Mouse (Mus musculus) CD4-positive naive resting alpha-beta T cell, adult 57 days (primary cell): Measurements from ENCODE around the gene Upf1. TPM values are rescaled to one million over a fixed set of nuclear protein-coding genes. Genes with fewer than 3 reads are reported as not detected.

Experiments
- total RNA-seq: library from RNA; stranded (reverse); gene quantifications from one replicate; pipeline ENCODE4 v1.2.4, GENCODE M21; 2023

The Upf1 gene
- 89.0 TPM for total RNA-seq

DNA sequence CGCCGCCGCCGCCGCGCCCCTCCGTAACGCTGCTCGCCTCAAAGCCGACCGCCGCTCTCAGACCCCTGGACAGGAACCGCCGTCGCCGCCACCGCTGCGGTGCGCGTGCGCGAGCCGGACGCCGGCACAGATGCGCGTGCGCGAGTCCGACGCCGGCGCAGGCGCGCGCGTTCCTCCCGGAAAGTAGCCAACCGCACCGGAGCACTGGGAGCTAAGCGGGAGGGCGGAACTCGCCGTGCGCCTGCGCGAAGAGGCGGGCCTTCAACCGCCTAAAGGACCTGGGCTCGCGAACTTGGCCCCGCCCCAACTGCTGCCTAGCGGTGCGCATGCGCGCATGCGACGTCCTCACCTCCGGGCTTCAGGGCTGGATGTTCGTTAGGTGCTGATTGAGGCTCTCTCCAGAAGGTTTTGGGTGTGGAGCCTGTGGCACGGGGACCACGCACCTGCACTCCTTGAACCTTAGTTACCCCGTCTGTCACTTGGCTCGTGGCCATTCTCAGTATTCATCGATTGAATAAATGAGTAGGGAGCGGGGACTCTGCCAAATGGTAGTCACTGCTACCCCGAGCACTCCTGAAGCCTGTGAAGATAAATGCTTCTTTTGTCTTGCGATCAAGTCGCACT is at the start of gene Upf1:
Gene Upf1 (minus strand): TSS at position 85 of the 624 bp plus-strand sequence.

DNA sequence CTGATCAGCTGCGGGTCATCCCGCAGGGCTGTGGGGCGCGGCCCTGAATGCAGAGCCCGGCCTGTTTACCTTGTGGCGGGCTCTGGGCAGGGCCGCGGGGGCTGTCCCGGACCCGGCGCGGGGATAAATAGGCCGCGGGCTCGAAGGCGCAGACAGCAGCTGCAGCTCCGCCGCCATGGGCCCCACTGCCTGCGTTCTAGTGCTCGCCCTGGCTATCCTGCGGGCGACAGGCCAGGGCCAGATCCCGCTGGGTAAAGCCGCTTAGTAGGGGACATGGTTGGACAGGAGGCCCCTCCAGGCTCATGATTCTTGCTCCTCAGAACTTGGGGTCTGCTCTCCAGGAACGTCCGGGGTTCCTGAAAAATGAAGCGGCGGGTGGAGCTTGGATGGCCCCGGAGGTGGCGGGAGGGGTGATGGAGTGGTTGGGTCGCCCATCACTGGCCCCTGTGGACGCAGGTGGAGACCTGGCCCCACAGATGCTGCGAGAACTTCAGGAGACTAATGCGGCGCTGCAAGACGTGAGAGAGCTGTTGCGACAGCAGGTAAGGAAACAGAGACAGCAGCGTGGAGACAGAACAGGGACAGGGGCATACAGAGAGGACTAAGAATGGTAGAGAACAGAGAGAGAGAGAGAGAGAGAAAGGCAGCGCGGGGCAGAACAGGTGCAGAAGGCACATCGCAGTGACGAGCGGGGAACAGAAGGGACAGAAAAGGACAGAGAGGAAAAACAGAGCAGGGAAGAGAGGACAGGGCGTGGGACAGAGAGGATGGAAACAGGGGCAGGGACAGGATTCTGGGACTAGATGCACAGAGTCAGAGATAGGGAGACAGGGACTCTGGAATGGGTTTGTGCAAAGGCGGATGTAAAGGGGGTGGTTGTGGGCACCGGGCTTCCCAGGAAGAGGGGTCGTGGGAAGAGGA is 20.6 kb upstream of the Upf1 start, which contains the start of gene Comp:
Gene Comp (plus strand): TSS at position 162 of the 921 bp plus-strand sequence.

DNA sequence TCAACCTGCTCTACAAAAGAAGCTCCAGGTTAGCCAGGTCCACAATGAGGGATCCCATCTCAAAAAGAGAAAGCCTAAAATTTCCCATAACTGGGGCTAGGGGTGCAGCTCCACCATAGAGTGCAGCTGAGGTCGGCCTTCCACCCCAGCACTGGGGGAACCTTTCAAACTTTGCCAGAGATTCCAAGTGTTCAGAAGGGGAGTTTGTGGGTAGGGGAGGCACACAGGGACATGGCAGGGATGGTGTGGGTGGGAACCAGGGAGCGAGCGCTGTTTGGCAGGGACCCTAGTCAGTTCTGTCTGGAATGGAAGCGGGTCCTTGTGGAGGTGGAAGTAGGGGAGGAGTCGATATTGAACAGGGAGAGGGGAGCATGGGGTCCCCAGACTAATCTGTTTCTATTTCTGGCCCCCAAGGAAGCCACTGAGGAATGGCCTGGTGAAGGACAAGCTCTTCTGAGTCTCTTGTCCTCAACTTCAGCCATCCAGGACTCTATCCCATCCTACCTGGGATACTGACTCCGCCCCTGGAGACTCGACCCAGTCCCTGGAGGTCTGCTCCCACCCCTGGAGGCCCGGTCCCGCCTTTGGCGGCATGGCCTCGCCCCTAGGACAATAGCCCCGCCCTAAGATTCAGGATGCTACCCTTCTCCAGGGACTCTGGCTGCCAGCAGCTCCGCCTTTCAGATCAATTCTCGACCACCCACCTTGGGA is 23.8 kb downstream of the Upf1 start, which contains the start of gene Gdf1:
Gene Gdf1 (plus strand): TSS at position 694 of the 711 bp plus-strand sequence.

DNA sequence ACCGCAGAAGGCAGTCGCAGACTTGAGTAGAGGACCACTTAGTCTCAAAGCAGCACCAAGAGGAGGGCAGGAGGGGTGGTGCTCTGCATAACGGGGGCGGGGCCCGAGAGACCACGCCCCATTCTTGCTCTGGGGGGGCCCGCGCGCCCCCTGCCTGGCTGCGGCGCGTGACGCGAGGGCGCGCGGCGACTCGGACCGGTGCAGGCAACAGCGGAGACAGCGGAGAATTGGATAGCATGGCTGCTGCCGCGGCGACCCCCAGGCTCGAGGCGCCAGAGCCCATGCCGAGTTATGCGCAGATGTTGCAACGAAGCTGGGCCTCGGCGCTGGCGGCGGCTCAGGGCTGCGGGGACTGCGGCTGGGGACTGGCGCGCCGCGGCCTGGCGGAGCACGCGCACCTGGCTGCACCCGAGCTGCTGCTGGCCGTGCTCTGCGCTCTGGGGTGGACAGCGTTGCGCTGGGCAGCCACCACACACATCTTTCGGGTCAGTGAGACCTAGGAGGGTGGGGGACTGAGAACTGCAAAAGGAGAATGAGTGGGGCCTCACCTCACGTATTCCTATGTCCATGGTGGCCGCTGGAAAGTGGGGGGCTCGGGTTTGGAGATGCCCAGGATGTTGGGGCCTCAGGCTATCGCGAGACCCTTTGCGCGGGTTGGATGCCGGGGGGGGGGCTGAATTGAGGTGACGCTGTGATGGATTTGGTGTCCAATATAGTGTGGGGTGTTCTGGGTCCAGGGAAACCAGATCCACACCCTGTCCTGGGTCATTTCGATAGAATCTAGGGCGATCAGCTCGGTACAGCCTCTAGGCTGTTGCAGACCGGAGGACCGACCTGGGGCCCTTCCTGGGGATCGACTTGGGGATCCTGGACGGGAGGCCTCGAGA is 37.2 kb downstream of the Upf1 start, which contains the start of gene Cers1:
Gene Cers1 (plus strand): TSS at position 152 of the 887 bp plus-strand sequence.

GRCm38 (mm10) chr8:70302358-70302890 is 50.7 kb downstream of the Upf1 start, which contains the start of the genes Ddx49 and Cope:
Ddx49 (minus strand) TSS chr8:70302489.
Cope (plus strand) TSS chr8:70302518.

GRCm38 (mm10) chr8:70282603-70283135 is 70.4 kb downstream of the Upf1 start, which contains the start of gene Homer3:
Homer3 (plus strand) TSS chr8:70282827.

Other genes starting within 250 kb of the Upf1 start
- gene Ncan, start 232.4 kb downstream of the Upf1 start, total RNA-seq = not detected
- 33.8 TPM for gene Nr2c2ap, start 221.9 kb downstream of the Upf1 start, total RNA-seq
- gene Rfxank, start 214.1 kb downstream of the Upf1 start, total RNA-seq = 30.7 TPM
- 52.4 TPM for gene Borcs8, start 213.8 kb downstream of the Upf1 start, total RNA-seq
- gene Mef2b, start 213.6 kb downstream of the Upf1 start, total RNA-seq = 5.2 TPM
- gene Tmem161a, start 180.9 kb downstream of the Upf1 start, total RNA-seq = 55.5 TPM
- 11.7 TPM for gene Slc25a42, start 141.0 kb downstream of the Upf1 start, total RNA-seq
- 65.2 TPM for gene Sugp2, start 119.1 kb downstream of the Upf1 start, total RNA-seq
- 12.2 TPM for gene Armc6, start 118.8 kb downstream of the Upf1 start, total RNA-seq
- 6.7 TPM for gene Homer3, start 70.5 kb downstream of the Upf1 start, total RNA-seq
- 85.5 TPM for gene Ddx49, start 50.8 kb downstream of the Upf1 start, total RNA-seq
- 98.9 TPM for gene Cope, start 50.8 kb downstream of the Upf1 start, total RNA-seq
- gene Cers1, start 37.5 kb downstream of the Upf1 start, total RNA-seq = not detected
- gene Gdf1, start 23.5 kb downstream of the Upf1 start, total RNA-seq = not detected
- gene Comp, start 20.3 kb upstream of the Upf1 start, total RNA-seq = 0.83 TPM
- gene Crtc1, start 86.3 kb upstream of the Upf1 start, total RNA-seq = 28.3 TPM
- gene Klhl26, start 123.7 kb upstream of the Upf1 start, total RNA-seq = 8.8 TPM
- not detected for gene Tmem59l, start 134.1 kb upstream of the Upf1 start, total RNA-seq
- not detected for gene Crlf1, start 139.9 kb upstream of the Upf1 start, total RNA-seq
- 58.5 TPM for gene Rex1bd, start 153.5 kb upstream of the Upf1 start, total RNA-seq
- gene Uba52, start 157.5 kb upstream of the Upf1 start, total RNA-seq = 3,579 TPM
- 280 TPM for gene Fkbp8, start 174.4 kb upstream of the Upf1 start, total RNA-seq
- 55.7 TPM for gene Kxd1, start 174.7 kb upstream of the Upf1 start, total RNA-seq
- 33.6 TPM for gene Ell, start 186.2 kb upstream of the Upf1 start, total RNA-seq
- gene Isyna1, start 241.1 kb upstream of the Upf1 start, total RNA-seq = 86.9 TPM